Mouse (Mus musculus) splenic B cell, adult 2 months (primary cell): Measurements from ENCODE around the gene Ngb.
A peak's percentile ranks its signal among the peaks of the same experiment; 100 is the strongest.

Source experiments
- DNase-seq: peaks from one replicate; pipeline ENCODE4 v3.0.0-alpha.2; 2011; ENCODE audit warnings: low read depth, low spot score
- H3K27me3 ChIP-seq: 2 replicates; pipeline ENCODE4 v1.6.1; 2012; ENCODE audit warnings: mild to moderate bottlenecking, low read length, moderate library complexity, mixed read lengths; ENCODE audit not compliant: control insufficient read depth, poor library complexity, insufficient read depth, severe bottlenecking
- H3K36me3 ChIP-seq: 2 replicates; pipeline ENCODE4 v1.6.1; 2012; ENCODE audit warnings: mild to moderate bottlenecking, low read length, moderate library complexity, mixed read lengths; ENCODE audit not compliant: control insufficient read depth, poor library complexity, insufficient read depth, severe bottlenecking

Ngb gene

GRCm38 (mm10) chr12:87102165-87102631 lies at the start of gene Ngb:
Gene Ngb (minus strand): TSS chr12:87102539.
- no peaks in the 10 kb centered on the region for H3K36me3 ChIP-seq
- no peak for DNase-seq
- H3K27me3 ChIP-seq = no peaks in the 10 kb centered on the region

GRCm38 (mm10) chr12:87149471-87149870 lies 47.1 kb upstream of the Ngb start:
- Histone ChIP-seq H3K36me3 (no peaks in the 10 kb centered on the region), H3K27me3 (no peaks in the 10 kb centered on the region)
- DNase-seq = no peak

- Histone ChIP-seq H3K36me3 (no peaks in the 10 kb centered on the region), H3K27me3 (no peaks in the 10 kb centered on the region)
- DNase-seq = no peak
Measured at GRCm38 (mm10) chr12:87148136-87148535, 45.8 kb upstream of the Ngb start.

- peak; percentile 95 for DNase-seq
- Histone ChIP-seq H3K27me3 (no peaks in the 10 kb centered on the region), H3K36me3 (no peaks in the 10 kb centered on the region)
Measured at GRCm38 (mm10) chr12:87147395-87148089, 45.2 kb upstream of the Ngb start, which contains the start of gene Pomt2. Gene Pomt2 (minus strand): TSS chr12:87147968.

GRCm38 (mm10) chr12:87146966-87147365 lies 44.6 kb upstream of the Ngb start, which contains the start of gene Gstz1:
Gene Gstz1 (plus strand): TSS chr12:87147165.
- Histone ChIP-seq H3K27me3 (no peaks in the 10 kb centered on the region), H3K36me3 (no peaks in the 10 kb centered on the region)
- DNase-seq = peak; percentile 91

GRCm38 (mm10) chr12:87142156-87142555 lies 39.8 kb upstream of the Ngb start:
- H3K27me3 ChIP-seq = no peaks in the 10 kb centered on the region
- no peak for DNase-seq
- 0 out of 2 replicates have a peak, but pooled peaks cover 3% of the 10 kb centered on the region for H3K36me3 ChIP-seq

GRCm38 (mm10) chr12:87138768-87139167 lies 36.4 kb upstream of the Ngb start:
- no peak for DNase-seq
- Histone ChIP-seq H3K27me3 (no peaks in the 10 kb centered on the region), H3K36me3 (0 out of 2 replicates have a peak, but pooled peaks cover 3% of the 10 kb centered on the region)

GRCm38 (mm10) chr12:87138342-87138701 lies 36.0 kb upstream of the Ngb start:
- H3K27me3 ChIP-seq = no peaks in the 10 kb centered on the region
- DNase-seq = no peak
- H3K36me3 ChIP-seq = 0 out of 2 replicates have a peak, but pooled peaks cover 3% of the 10 kb centered on the region

GRCm38 (mm10) chr12:87137439-87138341 lies 35.4 kb upstream of the Ngb start:
- no peak for DNase-seq
- no peaks in the 10 kb centered on the region for H3K27me3 ChIP-seq
- 0 out of 2 replicates have a peak, but pooled peaks cover 3% of the 10 kb centered on the region for H3K36me3 ChIP-seq

- no peak for DNase-seq
- H3K27me3 ChIP-seq = no peaks in the 10 kb centered on the region
Measured at GRCm38 (mm10) chr12:87132784-87133183, 30.4 kb upstream of the Ngb start.

GRCm38 (mm10) chr12:87132210-87132609 lies 29.9 kb upstream of the Ngb start:
- DNase-seq = no peak
- H3K36me3 ChIP-seq = no peaks in the 10 kb centered on the region
- H3K27me3 ChIP-seq = no peaks in the 10 kb centered on the region

More at GRCm38 (mm10) chr12:87132784-87133183, 30.4 kb upstream of the Ngb start:
- H3K36me3 ChIP-seq = 0 out of 2 replicates have a peak, but pooled peaks cover 3% of the 10 kb centered on the region

- H3K36me3 ChIP-seq = no peaks in the 10 kb centered on the region; the same call in 1 of the 2 replicates
- peak; percentile 70 for DNase-seq
- H3K27me3 ChIP-seq = no peaks in the 10 kb centered on the region
Measured at GRCm38 (mm10) chr12:87131619-87132018, 29.3 kb upstream of the Ngb start.

GRCm38 (mm10) chr12:87131181-87131580 lies 28.8 kb upstream of the Ngb start:
- Histone ChIP-seq H3K27me3 (no peaks in the 10 kb centered on the region), H3K36me3 (no peaks in the 10 kb centered on the region; the same call in 1 of the 2 replicates)
- no peak for DNase-seq

- Histone ChIP-seq H3K36me3 (no peaks in the 10 kb centered on the region; the same call in 1 of the 2 replicates), H3K27me3 (no peaks in the 10 kb centered on the region)
- DNase-seq = no peak
Measured at GRCm38 (mm10) chr12:87130224-87130623, 27.9 kb upstream of the Ngb start.

GRCm38 (mm10) chr12:87127256-87127655 lies 24.9 kb upstream of the Ngb start:
- DNase-seq = no peak
- Histone ChIP-seq H3K36me3 (no peaks in the 10 kb centered on the region; the same call in 1 of the 2 replicates), H3K27me3 (no peaks in the 10 kb centered on the region)
